Mouse (Mus musculus) frontal cortex, adult 2 months (tissue): ENCODE measurements around the gene Spata5. TPM values are rescaled to one million over a fixed set of nuclear protein-coding genes. Genes with fewer than 3 reads are reported as not detected.

Experiments used
- DNase-seq, 2 experiments: peaks; one replicate each; pipeline ENCODE4 v3.0.0; 2022; ENCODE audit warnings: low spot score in 1 of 2; ENCODE audit errors: extremely low spot score in 1 of 2
- polyA plus RNA-seq: library from polyadenylated mRNA; depleted of rRNA; stranded (reverse); fragments of >200 nt; gene quantifications from 2 replicates; pipeline ENCODE4 v1.2.3, GENCODE M21; 2012

Spata5 gene
- polyA plus RNA-seq, 1 experiment = 6.6 TPM

GRCm38 (mm10) chr3:37420072-37420471 lies 376 bp downstream of the Spata5 start, which contains the start of gene Nudt6:
TSS of gene Nudt6 (minus strand) at chr3:37420211.
- DNase-seq = peak; percentile 78 to 92

- peak; percentile 10 to 26 for DNase-seq
Measured at GRCm38 (mm10) chr3:37420641-37421040, 945 bp downstream of the Spata5 start.

- DNase-seq = no peak
Measured at GRCm38 (mm10) chr3:37421179-37421578, 1.5 kb downstream of the Spata5 start.

- DNase-seq = no peak
Measured at GRCm38 (mm10) chr3:37426069-37426468, 6.4 kb downstream of the Spata5 start.

- no peak for DNase-seq
Measured at GRCm38 (mm10) chr3:37430359-37430758, 10.7 kb downstream of the Spata5 start.

GRCm38 (mm10) chr3:37439770-37440169 lies 20.1 kb downstream of the Spata5 start:
- no peak for DNase-seq

GRCm38 (mm10) chr3:37443409-37443808 lies 23.7 kb downstream of the Spata5 start:
- no peak for DNase-seq

GRCm38 (mm10) chr3:37455992-37456391 lies 36.3 kb downstream of the Spata5 start:
- no peak for DNase-seq

GRCm38 (mm10) chr3:37468170-37468569 lies 48.5 kb downstream of the Spata5 start:
- DNase-seq = peak in 1 of 2 experiments; percentile 30

- no peak for DNase-seq
Measured at GRCm38 (mm10) chr3:37469353-37469752, 49.7 kb downstream of the Spata5 start.

GRCm38 (mm10) chr3:37470867-37471266 lies 51.2 kb downstream of the Spata5 start:
- DNase-seq = no peak

GRCm38 (mm10) chr3:37472461-37472860 lies 52.8 kb downstream of the Spata5 start:
- peak in 1 of 2 experiments; percentile 65 for DNase-seq

- DNase-seq = no peak
Measured at GRCm38 (mm10) chr3:37476485-37476884, 56.8 kb downstream of the Spata5 start.

- no peak for DNase-seq
Measured at GRCm38 (mm10) chr3:37477438-37478188, 57.9 kb downstream of the Spata5 start.

GRCm38 (mm10) chr3:37479771-37480170 lies 60.1 kb downstream of the Spata5 start:
- no peak for DNase-seq

- DNase-seq = no peak
Measured at GRCm38 (mm10) chr3:37481295-37481694, 61.6 kb downstream of the Spata5 start.

- no peak for DNase-seq
Measured at GRCm38 (mm10) chr3:37482720-37483119, 63.0 kb downstream of the Spata5 start.

- no peak for DNase-seq
Measured at GRCm38 (mm10) chr3:37483709-37484265, 64.1 kb downstream of the Spata5 start.

GRCm38 (mm10) chr3:37487639-37488038 lies 67.9 kb downstream of the Spata5 start:
- DNase-seq = no peak

GRCm38 (mm10) chr3:37488173-37488572 lies 68.5 kb downstream of the Spata5 start:
- no peak for DNase-seq

GRCm38 (mm10) chr3:37490025-37490424 lies 70.3 kb downstream of the Spata5 start:
- DNase-seq = no peak

- no peak for DNase-seq
Measured at GRCm38 (mm10) chr3:37500939-37501338, 81.2 kb downstream of the Spata5 start.
